Mouse (Mus musculus) splenic B cell, adult 2 months (primary cell): ENCODE measurements at regions not wholly inside any gene's neighbourhood (a gene's known extent, or its start where the extent isn't known, plus 50 kb on each side); places are given as distances from the start of the nearest gene placed in this dataset.

Source experiments
- DNase-seq: peaks from one replicate; pipeline ENCODE4 v3.0.0-alpha.2; 2011; ENCODE audit warnings: low read depth, low spot score
- H3K27me3 ChIP-seq: 2 replicates; pipeline ENCODE4 v1.6.1; 2012; ENCODE audit warnings: mild to moderate bottlenecking, low read length, moderate library complexity, mixed read lengths; ENCODE audit not compliant: control insufficient read depth, poor library complexity, insufficient read depth, severe bottlenecking
- H3K36me3 ChIP-seq: 2 replicates; pipeline ENCODE4 v1.6.1; 2012; ENCODE audit warnings: mild to moderate bottlenecking, low read length, moderate library complexity, mixed read lengths; ENCODE audit not compliant: control insufficient read depth, poor library complexity, insufficient read depth, severe bottlenecking

GRCm38 (mm10) chr13:110599666-110600065, 204.8 kb downstream of the Plk2 start:
- Histone ChIP-seq H3K36me3 (no peaks in the 10 kb centered on the region), H3K27me3 (no peaks in the 10 kb centered on the region; the same call in 1 of the 2 replicates)
- DNase-seq, result no peak

- no peaks in the 10 kb centered on the region for H3K27me3 ChIP-seq
- H3K36me3 ChIP-seq, result no peaks in the 10 kb centered on the region
- no peak for DNase-seq
Observed at GRCm38 (mm10) chr13:110600377-110600776, 205.5 kb downstream of the Plk2 start.

- no peak for DNase-seq
- Histone ChIP-seq H3K36me3 (no peaks in the 10 kb centered on the region), H3K27me3 (no peaks in the 10 kb centered on the region)
Observed at GRCm38 (mm10) chr13:110601352-110601751, 206.5 kb downstream of the Plk2 start.

- DNase-seq, result no peak
- Histone ChIP-seq H3K27me3 (no peaks in the 10 kb centered on the region), H3K36me3 (no peaks in the 10 kb centered on the region)
Observed at GRCm38 (mm10) chr13:110601840-110602239, 207.0 kb downstream of the Plk2 start.

- Histone ChIP-seq H3K27me3 (no peaks in the 10 kb centered on the region), H3K36me3 (no peaks in the 10 kb centered on the region)
- no peak for DNase-seq
Observed at GRCm38 (mm10) chr13:110602894-110603293, 208.0 kb downstream of the Plk2 start.

- Histone ChIP-seq H3K36me3 (no peaks in the 10 kb centered on the region), H3K27me3 (no peaks in the 10 kb centered on the region)
- DNase-seq, result no peak
Observed at GRCm38 (mm10) chr13:110619010-110619409, 224.2 kb downstream of the Plk2 start.

- no peaks in the 10 kb centered on the region for H3K36me3 ChIP-seq
- DNase-seq, result no peak
Observed at GRCm38 (mm10) chr13:110627136-110627535, 232.3 kb downstream of the Plk2 start.

GRCm38 (mm10) chr13:110627732-110628131, 232.9 kb downstream of the Plk2 start:
- no peak for DNase-seq
- Histone ChIP-seq H3K36me3 (no peaks in the 10 kb centered on the region), H3K27me3 (no peaks in the 10 kb centered on the region)

More at GRCm38 (mm10) chr13:110627136-110627535, 232.3 kb downstream of the Plk2 start:
- no peaks in the 10 kb centered on the region for H3K27me3 ChIP-seq

GRCm38 (mm10) chr13:110628201-110628600, 233.4 kb downstream of the Plk2 start:
- Histone ChIP-seq H3K36me3 (no peaks in the 10 kb centered on the region), H3K27me3 (no peaks in the 10 kb centered on the region)
- no peak for DNase-seq

- Histone ChIP-seq H3K27me3 (no peaks in the 10 kb centered on the region), H3K36me3 (no peaks in the 10 kb centered on the region)
- DNase-seq, result no peak
Observed at GRCm38 (mm10) chr13:110633261-110633781, 238.5 kb downstream of the Plk2 start.

- no peak for DNase-seq
- Histone ChIP-seq H3K27me3 (no peaks in the 10 kb centered on the region), H3K36me3 (no peaks in the 10 kb centered on the region)
Observed at GRCm38 (mm10) chr13:110633899-110634298, 239.1 kb downstream of the Plk2 start.

GRCm38 (mm10) chr13:110642792-110643191, 247.9 kb downstream of the Plk2 start:
- no peaks in the 10 kb centered on the region for H3K27me3 ChIP-seq
- no peak for DNase-seq
- H3K36me3 ChIP-seq, result no peaks in the 10 kb centered on the region

GRCm38 (mm10) chr13:110643198-110643896, 248.5 kb downstream of the Plk2 start:
- Histone ChIP-seq H3K36me3 (no peaks in the 10 kb centered on the region), H3K27me3 (no peaks in the 10 kb centered on the region)
- no peak for DNase-seq

- no peak for DNase-seq
- Histone ChIP-seq H3K36me3 (no peaks in the 10 kb centered on the region), H3K27me3 (no peaks in the 10 kb centered on the region)
Observed at GRCm38 (mm10) chr13:110643897-110644213, 249.0 kb downstream of the Plk2 start.

GRCm38 (mm10) chr13:110649378-110649777, 254.5 kb downstream of the Plk2 start:
- Histone ChIP-seq H3K27me3 (no peaks in the 10 kb centered on the region), H3K36me3 (no peaks in the 10 kb centered on the region)
- no peak for DNase-seq
